Mouse (Mus musculus): ENCODE data around the gene Qdpr.

DNA sequence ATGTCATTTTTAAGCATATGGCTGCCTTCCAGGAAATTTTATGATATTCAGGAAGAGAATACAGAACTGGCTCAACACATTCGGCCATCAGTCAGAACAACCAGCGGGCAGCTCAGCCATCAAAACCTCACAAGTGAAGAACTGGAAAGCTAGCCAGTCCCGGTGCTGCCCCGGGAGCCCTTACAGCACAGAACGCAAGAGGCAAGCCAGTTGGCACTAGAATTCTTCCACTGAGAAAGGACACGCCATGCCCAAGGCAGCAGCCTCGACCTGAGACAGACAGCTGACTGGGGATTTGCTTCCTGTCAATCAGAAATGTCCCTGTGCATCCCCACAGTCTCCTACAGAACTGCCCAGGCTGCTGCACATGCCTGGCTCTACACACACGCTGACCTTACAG lies 11.7 kb downstream of the Qdpr start:
- no peak for TF ChIP-seq FOSL1 (IDR thresholded peaks at IDR 0.05; ENCODE audit: insufficient read depth, low read length, poor library complexity, severe bottlenecking)
- TF ChIP-seq CTCF (IDR thresholded peaks at IDR 0.05; ENCODE audit: control insufficient read depth, insufficient read depth, insufficient read length) = no peak
- no peak for TF ChIP-seq MYOG (IDR thresholded peaks at IDR 0.05; ENCODE audit: control insufficient read depth, extremely low read depth, insufficient read length)
- TF ChIP-seq MYOD1 (IDR thresholded peaks at IDR 0.05; ENCODE audit: control insufficient read depth, insufficient read length, low read depth) = no peak
- no peak for TF ChIP-seq MAX (IDR thresholded peaks at IDR 0.05)
- TF ChIP-seq USF1 (IDR thresholded peaks at IDR 0.05; ENCODE audit: low read depth) = no peak
- no peak for TF ChIP-seq CEBPB (IDR thresholded peaks at IDR 0.05; ENCODE audit: low read depth)
